Mouse (Mus musculus) MEL (cell line): ENCODE results near the gene Nudt14. TPM values are rescaled to one million over a fixed set of nuclear protein-coding genes. Genes with fewer than 3 reads are reported as not detected.

Experiments used
- DNase-seq: peaks from one replicate; pipeline ENCODE4 v3.0.0; 2011; ENCODE audit warnings: low read depth, low spot score
- H3K27ac ChIP-seq: 2 replicates; pipeline ENCODE4 v1.5.1; 2012; ENCODE audit warnings: low read depth, mild to moderate bottlenecking, control low read depth, low read length, moderate library complexity; ENCODE audit not compliant: control insufficient read depth
- H3K27me3 ChIP-seq, 2 experiments: fragments of 150-350 bp in 1 of 2; sonication (generic) in 1 of 2; 2 replicates each; pipeline ENCODE4 v1.6.1; 2012; ENCODE audit warnings: low read length in 2 of 2, mild to moderate bottlenecking in 2 of 2, improper control_type of control experiment in 1 of 2, moderate library complexity in 1 of 2; ENCODE audit not compliant: insufficient read depth in 2 of 2, control insufficient read depth in 1 of 2
- H3K36me3 ChIP-seq, 2 experiments: 2 replicates each; pipeline ENCODE4 v1.6.1; 2012 to 2014; ENCODE audit warnings: low read length in 2 of 2, improper control_type of control experiment in 1 of 2, inconsistent platforms in 1 of 2, mild to moderate bottlenecking in 1 of 2; ENCODE audit not compliant: insufficient read depth in 2 of 2, control insufficient read depth in 1 of 2
- H3K4me1 ChIP-seq, 2 experiments: fragments of 150-350 bp in 1 of 2; sonication (generic) in 1 of 2; 2 replicates each; pipeline ENCODE4 v1.6.1; 2012; ENCODE audit warnings: low read length in 2 of 2, improper control_type of control experiment in 1 of 2, mild to moderate bottlenecking in 1 of 2; ENCODE audit not compliant: insufficient read depth in 2 of 2, control insufficient read depth in 1 of 2
- H3K4me3 ChIP-seq, 2 experiments: fragments of 150-350 bp in 1 of 2; sonication (generic) in 1 of 2; 2 replicates each; pipeline ENCODE4 v1.5.1; 2012; ENCODE audit warnings: low read depth in 2 of 2, low read length in 2 of 2, mild to moderate bottlenecking in 2 of 2, moderate library complexity in 2 of 2, control low read depth in 1 of 2, improper control_type of control experiment in 1 of 2; ENCODE audit not compliant: control insufficient read depth in 1 of 2, insufficient read depth in 1 of 2
- H3K79me2 ChIP-seq: 2 replicates; pipeline ENCODE4 v1.6.1; 2012; ENCODE audit warnings: mild to moderate bottlenecking, low read length, moderate library complexity; ENCODE audit not compliant: control insufficient read depth, poor library complexity, insufficient read depth
- H3K9ac ChIP-seq: 2 replicates; pipeline ENCODE4 v1.6.1; 2012; ENCODE audit warnings: low read depth, mild to moderate bottlenecking, control low read depth, low read length, moderate library complexity; ENCODE audit not compliant: control insufficient read depth, poor library complexity, severe bottlenecking
- H3K9me3 ChIP-seq: fragments of 150-350 bp; sonication (generic); replicated peaks from 2 replicates; pipeline ENCODE4 v1.6.1; 2012; ENCODE audit warnings: mild to moderate bottlenecking, low read length, improper control_type of control experiment, moderate library complexity; ENCODE audit not compliant: insufficient read depth
- BHLHE40 ChIP-seq: IDR thresholded peaks from 2 replicates; pipeline ENCODE4 v1.6.1; 2012; ENCODE audit warnings: low read depth, mild to moderate bottlenecking, inconsistent platforms, low read length, improper control_type of control experiment, borderline replicate concordance
- CHD2 ChIP-seq: IDR thresholded peaks from 2 replicates; pipeline ENCODE4 v1.6.1; 2011; ENCODE audit warnings: low read length, improper control_type of control experiment
- HCFC1 ChIP-seq: IDR thresholded peaks from 2 replicates; pipeline ENCODE4 v1.6.1; 2012; ENCODE audit warnings: low read depth, mild to moderate bottlenecking, inconsistent platforms, low read length, improper control_type of control experiment, moderate library complexity
- KAT2A ChIP-seq: conservative IDR thresholded peaks from 2 replicates; pipeline ENCODE4 v1.6.1; 2012; ENCODE audit warnings: low read depth, low read length, improper control_type of control experiment, inconsistent platforms
- MAX ChIP-seq: IDR thresholded peaks from 2 replicates; pipeline ENCODE4 v1.6.1; 2011; ENCODE audit warnings: low read length, improper control_type of control experiment
- MYB ChIP-seq: IDR thresholded peaks from 2 replicates; pipeline ENCODE4 v1.6.1; 2011; ENCODE audit warnings: mild to moderate bottlenecking, low read depth, low read length, improper control_type of control experiment
- POLR2A ChIP-seq, 2 experiments: IDR thresholded peaks; 2 replicates each; pipeline ENCODE4 v1.6.1; 2011 to 2012; ENCODE audit warnings: low read length in 2 of 2, mild to moderate bottlenecking in 2 of 2, control low read depth in 1 of 2, improper control_type of control experiment in 1 of 2, low read depth in 1 of 2, moderate library complexity in 1 of 2; ENCODE audit not compliant: control insufficient read depth in 1 of 2, insufficient read depth in 1 of 2, poor library complexity in 1 of 2
- POLR2AphosphoS5 ChIP-seq: IDR thresholded peaks from 2 replicates; pipeline ENCODE4 v1.6.1; 2012; ENCODE audit warnings: low read depth, borderline replicate concordance, mild to moderate bottlenecking, inconsistent platforms, low read length, moderate library complexity, mixed read lengths
- RCOR1 ChIP-seq: IDR thresholded peaks from 2 replicates; pipeline ENCODE4 v1.6.1; 2012; ENCODE audit warnings: low read depth, mild to moderate bottlenecking, inconsistent platforms, low read length, improper control_type of control experiment
- SIN3A ChIP-seq: IDR thresholded peaks from 2 replicates; pipeline ENCODE4 v1.6.1; 2012; ENCODE audit warnings: low read length, improper control_type of control experiment, inconsistent platforms
- SMC3 ChIP-seq: IDR thresholded peaks from 2 replicates; pipeline ENCODE4 v1.6.1; 2011; ENCODE audit warnings: low read depth, low read length, improper control_type of control experiment
- TBP ChIP-seq: IDR thresholded peaks from 2 replicates; pipeline ENCODE4 v1.8.0; 2011; ENCODE audit warnings: low read depth, low read length, improper control_type of control experiment
- TCF12 ChIP-seq: IDR thresholded peaks from 2 replicates; pipeline ENCODE4 v1.6.1; 2014; ENCODE audit warnings: low read depth, mild to moderate bottlenecking, inconsistent platforms, low read length, improper control_type of control experiment, moderate library complexity
- ZMIZ1 ChIP-seq: IDR thresholded peaks from 2 replicates; pipeline ENCODE4 v1.6.1; 2012; ENCODE audit warnings: low read depth, mild to moderate bottlenecking, inconsistent platforms, low read length, improper control_type of control experiment, moderate library complexity
- polyA plus RNA-seq, 2 experiments: library from polyadenylated mRNA; stranded (reverse) in 1 of 2; unstranded in 1 of 2; fragments of >175 nt in 1 of 2; fragments of >200 nt in 1 of 2; gene quantifications; 2 replicates each; pipeline versions ENCODE4 v1.2.1 to v1.2.4; 2012; ENCODE audit warnings: low replicate concordance in 2 of 2, low read depth in 1 of 2; ENCODE audit not compliant: insufficient read length in 2 of 2, insufficient read depth in 1 of 2, missing spikeins in 1 of 2
- total RNA-seq: library from RNA; depleted of rRNA; stranded (reverse); fragments of 300-350 nt; gene quantifications from 2 replicates; pipeline ENCODE4 v1.2.3, GENCODE M21; 2012

Gene Nudt14
- total and polyA plus RNA-seq, 3 experiments, result 19.0 to 61.0 TPM; not detected in 1

GRCm38 (mm10) chr12:112900641-112901040 is 41.3 kb downstream of the Nudt14 start:
- no peak overlapping the region for H3K4me3 ChIP-seq
- no peak overlapping the region for H3K9ac ChIP-seq
- peaks cover 0 to 7% of the 10 kb centered on the region in 2 experiments; a peak in 3 of 4 replicates for H3K27me3 ChIP-seq
- no peaks in the 10 kb centered on the region for H3K4me1 ChIP-seq
- no peaks in the 10 kb centered on the region for H3K79me2 ChIP-seq
- no peak for DNase-seq
- TF ChIP-seq ZMIZ1, result no peak
- TF ChIP-seq SIN3A, result no peak
- TF ChIP-seq POLR2A (IDR thresholded peaks at IDR 0.05; ENCODE audit: control insufficient read depth in 1 of 2, insufficient read depth in 1 of 2, low read depth in 1 of 2, low read length in 2 of 2, poor library complexity in 1 of 2), result no peak
- TF ChIP-seq RCOR1, result no peak
- no peak for TF ChIP-seq CHD2
- TF ChIP-seq MAX, result no peak
- H3K36me3 ChIP-seq, result no peaks in the 10 kb centered on the region
- H3K27ac ChIP-seq, result no peak overlapping the region
- no peaks in the 10 kb centered on the region for H3K9me3 ChIP-seq

- H3K4me3 ChIP-seq, result no peak overlapping the region
- no peaks in the 10 kb centered on the region for H3K9me3 ChIP-seq
- peaks cover 5 to 16% of the 10 kb centered on the region in 2 experiments; a peak in 3 of 4 replicates for H3K27me3 ChIP-seq
- DNase-seq, result no peak
- no peak overlapping the region for H3K27ac ChIP-seq
- TF ChIP-seq MAX (peak; percentile 51), KAT2A (no peak)
- no peaks in the 10 kb centered on the region for H3K4me1 ChIP-seq
- H3K36me3 ChIP-seq, result no peaks in the 10 kb centered on the region
- H3K9ac ChIP-seq, result no peak overlapping the region
- H3K79me2 ChIP-seq, result no peaks in the 10 kb centered on the region
Observed at GRCm38 (mm10) chr12:112898960-112899359, 43.0 kb downstream of the Nudt14 start.

GRCm38 (mm10) chr12:112898351-112898750 is 43.6 kb downstream of the Nudt14 start:
- Histone ChIP-seq H3K9me3 (no peaks in the 10 kb centered on the region), H3K9ac (no peak overlapping the region), H3K4me1 (no peaks in the 10 kb centered on the region), H3K36me3 (no peaks in the 10 kb centered on the region), H3K4me3 (no peak overlapping the region), H3K79me2 (no peaks in the 10 kb centered on the region), H3K27me3 (peaks cover 6 to 17% of the 10 kb centered on the region in 2 experiments), H3K27ac (no peak overlapping the region)
- no peak for DNase-seq
- TF ChIP-seq TBP, result no peak
- no peak for TF ChIP-seq KAT2A
- no peak for TF ChIP-seq CHD2
- TF ChIP-seq POLR2AphosphoS5, result no peak
- no peak for TF ChIP-seq BHLHE40
- TF ChIP-seq MYB, result no peak
- no peak for TF ChIP-seq HCFC1
- TF ChIP-seq SMC3, result no peak
- TF ChIP-seq TCF12, result no peak
